Mouse (Mus musculus): ENCODE results near the gene Aplp2.
A peak's percentile ranks its signal among the peaks of the same experiment; 100 is the strongest.
"Not testable (repeated sequence)": the region's sequence is repeated elsewhere in the genome, so short reads cannot be mapped to it uniquely, and the experiment has no call there.

Gene Aplp2

GRCm38 (mm10) chr9:31176379-31177130, 35.1 kb downstream of the Aplp2 start:
- no peak for DNase-seq

DNA sequence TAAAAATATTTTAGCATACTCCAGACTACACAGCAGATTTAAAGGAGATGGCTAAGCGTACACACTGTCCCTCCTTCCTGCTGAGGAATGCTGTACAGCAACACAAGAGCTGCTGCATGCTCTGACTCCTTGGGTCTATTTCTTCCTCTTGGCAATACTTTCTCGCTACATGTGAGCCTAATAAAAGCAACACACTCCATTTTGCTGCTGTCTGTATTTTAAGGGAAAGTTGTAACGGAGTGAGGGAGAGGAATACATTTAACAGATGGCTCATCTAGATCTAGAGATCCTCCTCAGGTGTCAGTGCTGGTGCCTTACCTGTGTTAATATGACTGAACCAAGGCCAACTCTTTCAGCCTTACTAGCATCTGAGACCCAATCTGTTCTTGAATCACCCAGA, 35.6 kb downstream of the Aplp2 start:
- no peak for DNase-seq

GRCm38 (mm10) chr9:31175346-31175745, 36.3 kb downstream of the Aplp2 start:
- DNase-seq, result no peak

- DNase-seq, result no peak
These were observed 43.1 kb downstream of the Aplp2 start for GRCm38 (mm10) chr9:31168356-31169093.

GRCm38 (mm10) chr9:31167305-31167704, 44.3 kb downstream of the Aplp2 start:
- no peak for DNase-seq

DNA sequence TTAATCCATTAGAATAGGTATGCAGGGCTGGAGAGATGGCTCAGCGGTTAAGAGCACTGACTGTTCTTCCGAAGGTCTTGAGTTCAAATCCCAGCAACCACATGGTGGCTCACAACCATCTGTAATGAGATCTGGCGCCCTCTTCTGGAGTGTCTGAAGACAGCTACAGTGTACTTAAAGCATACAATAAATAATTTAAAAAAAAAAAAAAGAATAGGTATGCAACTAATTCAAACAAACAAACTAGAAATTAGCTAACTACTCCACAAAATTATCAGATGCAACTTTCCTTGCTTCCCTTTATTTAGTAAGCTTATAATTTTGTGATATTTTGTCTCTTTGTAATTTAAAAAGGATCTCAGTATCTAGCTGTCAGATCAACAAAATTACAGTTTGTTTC, 46.1 kb downstream of the Aplp2 start:
- DNase-seq, result not testable (repeated sequence)

DNA sequence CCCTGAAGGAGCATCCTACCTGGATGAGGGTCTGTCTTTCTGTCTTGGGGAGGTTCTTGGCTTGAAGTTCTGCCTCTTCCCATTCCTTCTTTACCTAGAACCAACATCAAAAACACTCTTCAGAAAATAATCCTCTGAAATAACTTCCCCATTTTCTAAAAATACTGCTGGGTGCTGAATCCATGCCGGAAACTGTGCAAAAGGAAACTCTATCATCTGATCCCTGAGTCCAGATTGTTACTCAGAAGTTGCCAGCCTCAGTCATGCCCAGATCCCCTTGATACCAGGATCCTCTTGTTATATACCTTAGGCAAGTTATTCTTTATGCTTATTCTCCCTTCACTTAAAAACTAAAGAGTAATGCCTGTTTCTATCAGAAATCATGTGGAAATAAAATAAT, 48.3 kb downstream of the Aplp2 start:
- no peak for DNase-seq

DNA sequence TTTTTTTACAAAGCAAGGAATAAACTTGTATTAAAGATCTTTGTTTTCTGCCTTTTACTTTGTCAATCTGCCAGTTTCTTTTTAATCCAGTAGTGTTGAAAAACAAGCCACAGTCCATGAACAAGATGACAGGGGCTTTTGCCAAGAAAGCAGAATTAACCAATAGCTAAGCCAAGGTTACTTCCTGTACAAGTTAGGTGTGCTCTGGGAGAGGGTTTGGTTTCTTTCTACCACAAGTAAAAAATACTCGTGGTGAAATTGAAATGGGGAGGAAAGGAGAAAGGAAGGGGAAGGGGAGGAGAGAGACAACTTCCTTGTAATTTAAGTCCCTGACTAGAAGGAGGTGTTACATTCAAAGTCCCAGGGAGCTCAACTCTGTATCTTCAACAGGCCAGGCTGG, 48.7 kb downstream of the Aplp2 start:
- no peak for DNase-seq

- peak; percentile 16 to 20 for DNase-seq
These were observed 51.7 kb downstream of the Aplp2 start for GRCm38 (mm10) chr9:31159910-31160309.

- DNase-seq, result no peak
These were observed 55.0 kb downstream of the Aplp2 start for GRCm38 (mm10) chr9:31156594-31156993.

DNA sequence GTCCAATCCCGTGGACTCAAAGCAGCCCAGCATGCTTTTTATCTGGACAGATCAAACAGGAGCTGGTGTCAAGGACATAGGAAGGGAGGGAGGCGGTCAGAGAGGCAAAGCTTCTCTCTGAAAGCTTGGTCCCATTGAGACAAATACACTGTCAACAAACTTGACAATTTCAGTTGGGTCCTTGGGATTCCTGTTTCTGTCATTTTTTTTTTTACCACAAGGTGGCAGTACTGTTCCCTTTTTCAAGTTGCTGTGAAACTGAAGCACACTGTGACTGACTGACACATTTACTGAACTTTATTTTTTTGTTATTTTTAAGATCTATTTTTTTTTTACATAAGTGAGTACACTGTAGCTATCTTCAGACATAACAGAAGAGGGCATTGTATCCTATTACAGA, 60.6 kb downstream of the Aplp2 start:
- no peak for DNase-seq

GRCm38 (mm10) chr9:31148135-31148534, 63.5 kb downstream of the Aplp2 start:
- DNase-seq, result no peak

- no peak for DNase-seq
These were observed 66.2 kb downstream of the Aplp2 start for GRCm38 (mm10) chr9:31145272-31145925.

GRCm38 (mm10) chr9:31142924-31143323, 68.7 kb downstream of the Aplp2 start:
- no peak for DNase-seq

GRCm38 (mm10) chr9:31133131-31133530, 78.5 kb downstream of the Aplp2 start:
- no peak for DNase-seq

DNA sequence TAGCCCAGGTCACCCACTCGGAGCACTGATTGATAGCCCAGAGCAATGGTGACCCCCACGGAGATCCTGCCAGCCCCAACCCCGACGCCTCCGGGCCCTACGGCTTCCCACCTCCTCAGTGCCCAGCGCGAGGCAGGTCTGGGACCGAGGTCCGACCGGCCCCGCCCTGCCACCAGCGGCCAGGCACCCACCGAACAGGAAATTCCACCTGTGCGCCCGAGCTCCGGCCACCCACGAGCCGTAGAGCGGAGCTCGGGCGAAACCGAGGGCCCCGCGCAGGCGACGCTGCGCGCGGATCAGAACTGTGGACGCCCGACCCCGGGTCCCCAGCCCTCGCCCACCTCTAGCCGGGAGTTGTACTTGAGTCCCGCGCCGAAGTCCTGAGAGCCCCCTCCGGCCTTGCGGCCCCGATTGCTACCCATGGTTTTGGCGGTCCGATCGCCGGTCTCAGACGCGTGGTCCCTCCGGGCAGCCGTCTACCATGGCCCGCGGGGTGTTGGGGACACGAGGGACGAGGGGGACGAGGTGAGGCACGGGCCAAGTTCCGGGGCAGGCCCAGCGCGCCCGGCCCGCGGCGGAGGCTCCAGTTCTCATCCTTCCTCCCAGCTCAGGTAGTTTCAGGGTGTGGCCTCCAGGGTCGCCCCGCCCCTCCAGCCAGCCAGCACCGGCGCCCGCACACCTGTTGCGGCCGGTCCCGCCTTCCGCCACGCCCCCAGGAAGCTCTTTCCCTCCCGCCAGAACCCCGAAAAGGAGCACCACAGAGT, 80.2 kb downstream of the Aplp2 start, which contains the start of gene St14:
TSS of gene St14 (minus strand) at position 649 of the 764 bp plus-strand sequence.
- DNase-seq, result peak; percentile 54 to 71

GRCm38 (mm10) chr9:31130357-31131204, 81.0 kb downstream of the Aplp2 start:
- no peak for DNase-seq

DNA sequence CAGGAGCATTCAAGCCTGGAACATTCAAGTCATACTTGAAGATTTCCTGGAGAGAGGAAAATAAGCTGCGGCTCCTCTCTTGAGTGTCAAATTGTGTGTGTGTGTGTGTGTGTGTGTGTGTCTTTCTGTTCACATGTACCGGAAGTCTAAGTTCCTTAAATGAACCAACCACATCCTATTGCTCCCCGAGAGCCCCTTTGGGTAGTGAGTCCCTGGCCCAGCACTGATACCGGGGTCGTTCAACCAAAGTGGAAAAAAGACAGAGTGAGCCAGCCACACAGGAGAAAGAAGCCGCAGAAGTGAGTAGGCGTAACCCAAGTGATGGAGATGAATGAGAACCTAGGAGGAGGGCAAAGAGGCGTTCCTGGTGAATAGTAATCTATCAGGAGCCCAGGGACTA, 81.7 kb downstream of the Aplp2 start:
- DNase-seq, result no peak

DNA sequence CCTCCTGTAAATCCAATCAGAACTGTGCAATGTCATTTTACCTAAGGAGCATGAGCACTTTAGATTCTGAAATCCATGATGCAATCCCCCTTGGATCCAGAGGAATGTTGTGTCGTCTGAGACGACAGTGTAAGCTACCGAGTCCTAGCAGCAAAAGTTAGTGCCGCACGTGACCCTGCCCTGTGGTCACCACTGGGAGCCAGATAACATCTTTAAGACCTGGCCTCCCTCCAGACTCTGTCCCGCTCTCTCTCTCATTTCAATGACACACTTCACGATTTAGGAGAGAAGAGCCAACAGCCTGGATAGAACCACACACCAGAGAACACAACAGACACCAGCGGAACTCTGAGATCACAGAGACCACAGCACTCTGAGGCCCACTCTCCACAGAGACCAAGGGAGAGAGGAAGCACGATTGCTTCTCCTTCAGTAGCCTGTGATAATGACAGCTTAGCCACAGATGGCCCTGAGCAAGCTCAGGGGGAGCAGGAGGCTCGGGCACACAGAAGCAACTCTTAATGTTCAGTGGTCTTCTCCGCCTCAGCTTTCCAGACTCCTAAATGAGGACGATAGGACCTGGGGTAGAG, 83.6 kb downstream of the Aplp2 start:
- no peak for DNase-seq

GRCm38 (mm10) chr9:31126079-31126478, 85.5 kb downstream of the Aplp2 start:
- no peak for DNase-seq

- no peak for DNase-seq
These were observed 89.1 kb downstream of the Aplp2 start for GRCm38 (mm10) chr9:31122464-31123030.

All from thymus, postnatal 36 days (tissue).